Mouse (Mus musculus) ES-E14 (cell line): ENCODE measurements at regions not wholly inside any gene's neighbourhood (a gene's known extent, or its start where the extent isn't known, plus 50 kb on each side); places are given as distances from the start of the nearest gene placed in this dataset.

ENCODE experiments used
- DNase-seq: peaks from one replicate; pipeline ENCODE4 v3.0.0-alpha.2; 2013; ENCODE audit warnings: low read depth, low spot score
- H3K27ac ChIP-seq: 2 replicates; pipeline ENCODE4 v1.5.1; 2012; ENCODE audit warnings: low read depth, mild to moderate bottlenecking, low read length, moderate library complexity, mixed read lengths; ENCODE audit not compliant: poor library complexity, insufficient read depth, severe bottlenecking
- H3K36me3 ChIP-seq: 2 replicates; pipeline ENCODE4 v1.6.1; 2012; ENCODE audit warnings: mild to moderate bottlenecking, low read length, moderate library complexity, mixed read lengths; ENCODE audit not compliant: control insufficient read depth, poor library complexity, insufficient read depth, severe bottlenecking
- H3K4me1 ChIP-seq, 2 experiments: fragments of 150-350 bp in 1 of 2; sonication (generic) in 1 of 2; 2 replicates each; pipeline ENCODE4 v1.6.1; 2012; ENCODE audit warnings: low read length in 2 of 2, mild to moderate bottlenecking in 1 of 2, mixed read lengths in 1 of 2; ENCODE audit not compliant: control insufficient read depth in 2 of 2, insufficient read depth in 2 of 2, poor library complexity in 1 of 2
- H3K4me3 ChIP-seq, 2 experiments: fragments of 150-350 bp in 1 of 2; sonication (generic) in 1 of 2; 2 replicates each; pipeline ENCODE4 v1.5.1; 2012; ENCODE audit warnings: low read length in 2 of 2, low read depth in 1 of 2, mild to moderate bottlenecking in 1 of 2, mixed read lengths in 1 of 2; ENCODE audit not compliant: insufficient read depth in 1 of 2, poor library complexity in 1 of 2, severe bottlenecking in 1 of 2
- H3K9ac ChIP-seq: 2 replicates; pipeline ENCODE4 v1.6.1; 2012; ENCODE audit warnings: low read depth, mild to moderate bottlenecking, low read length, mixed read lengths; ENCODE audit not compliant: poor library complexity, insufficient read depth, severe bottlenecking
- H3K9me3 ChIP-seq: fragments of 150-350 bp; sonication (generic); 2 replicates; pipeline ENCODE4 v1.6.1; 2012; ENCODE audit warnings: low read depth, mild to moderate bottlenecking, low read length; ENCODE audit not compliant: control insufficient read depth, insufficient read depth
- CHD2 ChIP-seq: IDR thresholded peaks from 2 replicates; pipeline ENCODE4 v1.6.1; 2014; ENCODE audit warnings: mild to moderate bottlenecking, low read depth, low read length, inconsistent platforms
- HCFC1 ChIP-seq: IDR thresholded peaks from 2 replicates; pipeline ENCODE4 v1.6.1; 2012; ENCODE audit warnings: low read length, inconsistent platforms, borderline replicate concordance; ENCODE audit not compliant: insufficient read depth
- MAFK ChIP-seq: IDR thresholded peaks from 2 replicates; pipeline ENCODE4 v1.6.1; 2014; ENCODE audit warnings: mild to moderate bottlenecking, low read depth, low read length, inconsistent platforms; ENCODE audit not compliant: insufficient read depth
- ZC3H11A ChIP-seq: IDR thresholded peaks from 2 replicates; pipeline ENCODE4 v1.6.1; 2012; ENCODE audit warnings: low read depth, mild to moderate bottlenecking, inconsistent platforms, low read length, borderline replicate concordance
- ZNF384 ChIP-seq: IDR thresholded peaks from 2 replicates; pipeline ENCODE4 v1.6.1; 2012; ENCODE audit warnings: low read depth, low read length, inconsistent platforms
- in situ Hi-C, 2 experiments: fragments of 600-800 bp; cut with MboI; formaldehyde crosslinking; loops; one replicate each; pipeline ENCODE4 v1.15.1; 2025; ENCODE audit warnings: low sequenced_read_pairs in 2 of 2, inconsistent platforms in 1 of 2; ENCODE audit not compliant: unreplicated experiment in 2 of 2

GRCm38 (mm10) chr4:32187154-32187553 is 51.5 kb upstream of the Bach2 start:
- Histone ChIP-seq H3K9ac (no peak overlapping the region), H3K9me3 (no peaks in the 10 kb centered on the region), H3K27ac (no peak overlapping the region), H3K4me3 (no peak overlapping the region), H3K36me3 (no peaks in the 10 kb centered on the region), H3K4me1 (no peaks in the 10 kb centered on the region)
- in situ Hi-C loops, result no loop called here
- TF ChIP-seq CHD2, result no peak
- TF ChIP-seq HCFC1, result no peak
- TF ChIP-seq ZNF384, result no peak
- no peak for TF ChIP-seq MAFK
- TF ChIP-seq ZC3H11A, result no peak
- DNase-seq, result no peak

- H3K27ac ChIP-seq, result no peak overlapping the region
- H3K36me3 ChIP-seq, result no peaks in the 10 kb centered on the region
- no peak overlapping the region for H3K9ac ChIP-seq
- H3K4me1 ChIP-seq, result no peaks in the 10 kb centered on the region
- TF ChIP-seq HCFC1 (no peak), MAFK (no peak), CHD2 (no peak)
- H3K4me3 ChIP-seq, result no peak overlapping the region
- DNase-seq, result no peak
- H3K9me3 ChIP-seq, result no peaks in the 10 kb centered on the region
- in situ Hi-C loops, result no loop called here
Measured at GRCm38 (mm10) chr4:32188076-32188475, 50.5 kb upstream of the Bach2 start.

DNA sequence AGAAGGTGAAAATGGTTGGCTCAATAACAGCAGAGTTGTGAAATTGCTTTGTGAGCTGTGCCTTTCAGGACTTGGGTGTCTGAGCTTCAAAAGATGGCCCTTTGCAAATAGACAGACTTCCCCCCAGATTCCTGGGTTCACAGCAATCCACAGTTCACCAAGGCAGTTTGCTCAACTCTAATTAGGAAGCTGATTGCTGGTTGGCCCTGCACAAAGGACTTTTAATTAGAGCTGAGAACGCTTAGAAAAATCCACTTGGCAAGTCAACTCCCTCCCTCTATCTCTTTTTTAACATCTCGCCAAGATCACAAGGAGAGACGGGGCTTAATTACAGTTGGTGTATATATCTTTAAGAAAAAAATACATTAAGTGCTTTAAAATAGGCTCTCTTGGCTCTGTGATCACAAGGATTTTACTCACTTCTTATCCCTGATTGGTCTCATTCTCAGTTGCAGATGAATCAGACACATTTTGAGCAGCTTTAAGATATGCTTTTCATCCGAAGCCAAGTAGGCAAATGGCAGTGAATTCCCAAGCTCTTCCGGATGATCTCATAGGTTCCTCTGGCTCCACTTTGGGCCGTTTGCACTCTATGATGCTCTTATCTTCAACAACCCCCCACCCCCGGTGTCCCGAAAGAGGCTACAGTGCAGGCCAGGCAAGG is 49.7 kb upstream of the Bach2 start:
- Histone ChIP-seq H3K27ac (no peak overlapping the region), H3K9me3 (no peaks in the 10 kb centered on the region), H3K4me1 (no peaks in the 10 kb centered on the region), H3K9ac (no peak overlapping the region), H3K36me3 (no peaks in the 10 kb centered on the region), H3K4me3 (no peak overlapping the region)
- in situ Hi-C loops, result no loop called here
- TF ChIP-seq MAFK (no peak), ZC3H11A (no peak)
- no peak for DNase-seq
